9 mouse cellular contexts compared by ENCODE assay signal in the genomic region with DNA sequence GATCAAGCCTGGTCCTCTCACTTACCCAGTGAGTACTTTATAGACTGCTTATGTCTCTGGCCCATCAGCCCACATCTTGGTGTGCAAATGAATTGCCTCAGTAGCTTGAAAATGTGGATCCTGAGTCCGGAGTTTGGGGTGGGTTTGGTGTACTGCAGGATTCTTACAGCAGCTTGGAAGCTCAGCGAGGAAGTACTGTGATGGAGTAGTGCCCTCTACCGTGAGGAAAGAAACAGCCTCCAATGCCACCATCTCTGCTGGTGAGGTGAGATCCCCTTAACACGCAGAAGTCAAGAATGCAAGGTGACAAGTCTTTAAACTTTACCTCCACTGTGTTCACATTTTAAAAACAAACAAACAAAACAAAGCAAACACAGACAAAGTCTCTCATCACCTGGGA.
DNase-seq lines count a peak whose midpoint lies in the region; ATAC-seq lines count a peak whose summit lies in the region.
"Had no signal": no experiment of that assay in that cellular context is flagged by ENCODE, and none has a peak within 500 bp of the region (broad histone marks: within the 10 kb centered on the region; RNA-seq: fewer than 3 reads in every experiment).

No protein-coding gene starts in this region.

- no peak overlapping the region for H3K4me3 ChIP-seq in heart, embryonic 10.5 days

- H3K36me3 ChIP-seq in heart, embryonic 10.5 days = no peaks in the 10 kb centered on the region
- H3K36me3 ChIP-seq: G1E had no signal

- H3K4me1 ChIP-seq in heart, embryonic 10.5 days = peaks cover 54% of the 10 kb centered on the region

- no peak for ATAC-seq in inflammation-experienced regulatory T-cells, adult 6 months

- H3K27ac ChIP-seq in heart, embryonic 10.5 days = no peak overlapping the region

- no peaks in the 10 kb centered on the region for H3K9me3 ChIP-seq in heart, embryonic 10.5 days
- H3K9me3 ChIP-seq: G1E had no signal

- intact Hi-C loops in left cerebral cortex, postnatal 14 days (cut with DNase I) = loop anchor here (5.0 to 10.0 kb wide), 2 partner anchors 292 to 350 kb away; no protein-coding TSS in a partner anchor
- intact Hi-C loops in gastrocnemius, postnatal 14 days (cut with DNase I; ENCODE audit: low total_unique reads) = loop anchor here (10.0 kb wide), 1 partner anchor 58 kb away; no protein-coding TSS in a partner anchor

- DNase-seq in heart, adult 18-20 months = peak; percentile 28 to 36
- no peak for DNase-seq in heart, embryonic 10.5 days (ENCODE audit: low spot score)
- peak; percentile 12 for DNase-seq in thymus, postnatal 25 days
- no peak for DNase-seq in thymus, postnatal 14 days
- DNase-seq in left cerebral cortex, postnatal 14 days (ENCODE audit: low spot score in 2 of 2) = peak; percentile 69 to 70
- DNase-seq in adrenal gland, adult 8-10 months = no peak
- no peak for DNase-seq in gastrocnemius, postnatal 14 days

- H3K27me3 ChIP-seq in heart, embryonic 10.5 days (ENCODE audit: insufficient read depth, poor library complexity, severe bottlenecking) = no peaks in the 10 kb centered on the region; the same call in 1 of the 2 replicates

- WGBS in heart, embryonic 10.5 days = 55% methylated on average over 4 of the region's 4 CpGs

Comparison
In these comparisons a context has a peak if more than half of its experiments do, and no peak if none do; other contexts are left out.
1. DNase-seq: peak in heart, adult 18-20 months (2 of 2), thymus, postnatal 25 days (single experiment) and left cerebral cortex, postnatal 14 days (2 of 2); none in heart, embryonic 10.5 days (single experiment), thymus, postnatal 14 days (single experiment), adrenal gland, adult 8-10 months (single experiment) and gastrocnemius, postnatal 14 days (single experiment).